ENCODE assay signal across 13 mouse cellular contexts in the genomic region with DNA sequence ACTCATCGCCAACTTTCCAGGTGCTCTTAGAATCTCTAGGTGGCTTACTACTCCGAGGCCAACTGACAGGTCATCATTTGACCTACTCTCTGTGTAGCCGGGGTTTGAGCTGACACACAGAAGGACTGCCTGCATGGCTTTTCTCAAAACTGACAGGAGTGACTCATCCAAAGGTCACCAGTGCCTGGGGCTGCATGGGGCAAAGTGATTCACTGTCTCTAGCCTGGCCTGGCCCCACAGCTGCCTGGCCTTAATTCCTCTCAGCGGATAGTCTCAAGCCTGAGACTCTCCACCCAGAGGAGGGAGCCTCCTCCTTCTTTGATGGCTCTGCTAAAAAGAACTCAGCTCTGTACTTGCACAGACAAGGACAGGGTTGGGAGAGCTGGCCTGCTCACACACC.
DNase-seq lines count a peak whose midpoint lies in the region; ATAC-seq lines count a peak whose summit lies in the region.
"Had no signal": no experiment of that assay in that cellular context is flagged by ENCODE, and none has a peak within 500 bp of the region (broad histone marks: within the 10 kb centered on the region; RNA-seq: fewer than 3 reads in every experiment).

No protein-coding gene starts in this region.

- H3K4me2 ChIP-seq in heart, embryonic 11.5 days: no peak overlapping the region
- H3K4me2 ChIP-seq in liver, embryonic 15.5 days: no peak overlapping the region
- H3K4me2 ChIP-seq in kidney, embryonic 14.5 days (replicated peaks; ENCODE audit: low read depth, low read length): no peak overlapping the region
- H3K4me2 ChIP-seq: stomach, embryonic 15.5 days had no signal

- peaks cover under 1% of the 10 kb centered on the region; the same call in 1 of the 2 replicates for H3K27me3 ChIP-seq in heart, embryonic 11.5 days (ENCODE audit: control insufficient read depth, insufficient read depth, low read length)
- H3K27me3 ChIP-seq in liver, embryonic 15.5 days: peaks cover 34% of the 10 kb centered on the region
- H3K27me3 ChIP-seq in kidney, embryonic 14.5 days (ENCODE audit: control insufficient read depth, insufficient read depth, low read length): no peaks in the 10 kb centered on the region
- H3K27me3 ChIP-seq: stomach, embryonic 15.5 days had no signal

- H3K4me3 ChIP-seq in heart, embryonic 11.5 days (ENCODE audit: low read depth, low read length): no peak overlapping the region
- H3K4me3 ChIP-seq in liver, embryonic 15.5 days (replicated peaks): no peak overlapping the region
- H3K4me3 ChIP-seq in kidney, embryonic 14.5 days (ENCODE audit: low read length): no peak overlapping the region
- H3K4me3 ChIP-seq: stomach, embryonic 15.5 days had no signal

- peaks cover 50% of the 10 kb centered on the region for H3K4me1 ChIP-seq in heart, embryonic 11.5 days (ENCODE audit: control insufficient read depth, insufficient read depth, low read length)
- H3K4me1 ChIP-seq in liver, embryonic 15.5 days (replicated peaks): peaks cover 78% of the 10 kb centered on the region
- peaks cover 11% of the 10 kb centered on the region for H3K4me1 ChIP-seq in kidney, embryonic 14.5 days (ENCODE audit: control insufficient read depth, insufficient read depth, low read length)

- WGBS in heart, embryonic 11.5 days (ENCODE audit: insufficient replicate concordance): 35% methylated on average over 4 of the region's 4 CpGs
- WGBS in liver, embryonic 15.5 days (ENCODE audit: insufficient replicate concordance): 59% methylated on average over 4 of the region's 4 CpGs
- 76% methylated on average over 4 of the region's 4 CpGs for WGBS in kidney, embryonic 14.5 days

- peak; percentile 63 to 79 for DNase-seq in heart, adult 18-20 months
- DNase-seq in NIH3T3 (ENCODE audit: low read depth): peak; percentile 87
- peak; percentile 73 for DNase-seq in fibroblast of lung, adult 2 months (ENCODE audit: low read depth)
- DNase-seq in cerebellum, adult 18-20 months: no peak
- no peak for DNase-seq in right cerebral cortex, adult 2 months (ENCODE audit: low spot score in 2 of 2)
- DNase-seq: left cerebral cortex, postnatal 4 days; lung, postnatal 36 days; retina, postnatal 1 day had no signal

- no peak overlapping the region for H3K9ac ChIP-seq in heart, embryonic 11.5 days (ENCODE audit: low read depth, low read length)
- no peak overlapping the region for H3K9ac ChIP-seq in liver, embryonic 15.5 days
- no peak overlapping the region for H3K9ac ChIP-seq in kidney, embryonic 14.5 days (ENCODE audit: low read depth, low read length)
- H3K9ac ChIP-seq: stomach, embryonic 15.5 days had no signal

- H3K27ac ChIP-seq in heart, embryonic 11.5 days (ENCODE audit: low read depth, low read length): no peak overlapping the region
- peak overlapping the region; percentile 64 for H3K27ac ChIP-seq in liver, embryonic 15.5 days (replicated peaks)
- no peak overlapping the region for H3K27ac ChIP-seq in kidney, embryonic 14.5 days (ENCODE audit: low read depth, low read length)
- H3K27ac ChIP-seq: hindbrain, postnatal 0 days; stomach, embryonic 15.5 days had no signal

- no peak for ATAC-seq in heart, embryonic 11.5 days (replicated peaks; ENCODE audit: insufficient number of reproducible peaks, low FRiP score, low TSS enrichment)
- no peak for ATAC-seq in liver, embryonic 15.5 days (ENCODE audit: insufficient read depth)
- ATAC-seq in kidney, embryonic 14.5 days (ENCODE audit: low FRiP score, low TSS enrichment): no peak
- ATAC-seq: hindbrain, postnatal 0 days had no signal

- no peaks in the 10 kb centered on the region for H3K36me3 ChIP-seq in heart, embryonic 11.5 days (ENCODE audit: control insufficient read depth, insufficient read depth, low read length)
- no peaks in the 10 kb centered on the region for H3K36me3 ChIP-seq in liver, embryonic 15.5 days (replicated peaks)
- H3K36me3 ChIP-seq in kidney, embryonic 14.5 days (ENCODE audit: control insufficient read depth, insufficient read depth, low read length): no peaks in the 10 kb centered on the region
- H3K36me3 ChIP-seq: stomach, embryonic 15.5 days had no signal

- no peaks in the 10 kb centered on the region for H3K9me3 ChIP-seq in heart, embryonic 11.5 days (replicated peaks; ENCODE audit: control insufficient read depth, low read length)
- no peaks in the 10 kb centered on the region for H3K9me3 ChIP-seq in liver, embryonic 15.5 days (replicated peaks)
- no peaks in the 10 kb centered on the region for H3K9me3 ChIP-seq in kidney, embryonic 14.5 days (ENCODE audit: control insufficient read depth, low read length)
- H3K9me3 ChIP-seq: stomach, embryonic 15.5 days had no signal

Comparison
In these comparisons a context has a peak if more than half of its experiments do, and no peak if none do; other contexts are left out.
1. DNase-seq: peak in heart, adult 18-20 months (2 of 2), NIH3T3 (single experiment) and fibroblast of lung, adult 2 months (single experiment); none in cerebellum, adult 18-20 months (0 of 2) and right cerebral cortex, adult 2 months (0 of 2).